Mouse (Mus musculus): ENCODE measurements around the gene Gm17577.
"Not testable (repeated sequence)": the region's sequence is repeated elsewhere in the genome, so short reads cannot be mapped to it uniquely, and the experiment has no call there.

Gm17577 gene

DNA sequence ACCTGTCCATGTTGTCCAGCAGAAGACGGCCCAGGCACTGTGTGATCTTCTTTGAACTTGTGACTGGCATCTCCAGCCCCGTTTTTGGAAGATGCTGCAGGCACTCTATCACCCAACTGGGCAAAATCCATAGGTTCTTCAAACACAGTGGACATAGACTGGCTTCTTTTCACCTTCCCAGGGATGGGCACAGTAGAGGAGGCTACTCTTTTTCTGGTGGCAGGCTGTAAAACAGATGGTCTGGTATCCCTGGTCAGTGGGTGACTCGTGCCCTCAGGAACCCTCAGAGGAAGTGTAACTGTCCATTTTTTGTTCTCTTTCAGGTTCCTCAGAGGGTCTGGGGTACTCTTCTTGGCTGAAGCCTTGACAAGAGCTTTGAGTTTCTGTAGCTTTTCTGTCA is at the start of gene Gm17577:
Gene Gm17577, minus strand, starts transcription at position 101 of the 400 bp plus-strand sequence.
- DNase-seq (ENCODE audit: low read depth, low spot score), result not testable (repeated sequence)

DNA sequence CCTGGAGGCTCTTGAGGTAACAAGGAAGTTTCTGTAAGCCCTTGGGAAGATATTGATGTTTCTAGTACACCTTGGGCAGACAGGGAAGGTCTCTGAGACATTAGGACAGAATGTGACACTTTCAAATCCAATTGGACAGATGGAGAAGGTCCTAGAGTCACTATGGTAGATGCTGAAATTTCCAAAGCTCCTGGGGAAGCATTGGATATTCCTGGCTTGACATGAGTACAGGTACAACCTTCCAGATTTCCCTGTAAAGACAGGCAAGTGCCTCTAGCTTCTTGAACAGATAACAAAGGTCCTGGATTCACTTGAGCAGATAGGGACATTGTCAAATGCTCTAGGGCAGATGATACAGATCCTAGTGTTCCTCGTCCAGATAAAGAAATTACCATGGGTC is 24.3 kb downstream of the Gm17577 start, which contains the start of gene Srsx:
Gene Srsx, minus strand, starts transcription at position 101 of the 400 bp plus-strand sequence.
- DNase-seq (ENCODE audit: low read depth, low spot score), result not testable (repeated sequence)
